Mouse (Mus musculus): ENCODE data around the gene Tead3.

GRCm38 (mm10) chr17:28328946-28329345 is 21.7 kb downstream of the Tead3 start:
- no peak for TF ChIP-seq FLI1 (IDR thresholded peaks at IDR 0.05; ENCODE audit: low read length)
- TF ChIP-seq GATA1 (IDR thresholded peaks at IDR 0.05; ENCODE audit: borderline replicate concordance, low read length): no peak
